Mouse (Mus musculus) stomach, postnatal 0 days (tissue): ENCODE measurements around the gene Pabpn1l. TPM values are rescaled to one million over a fixed set of nuclear protein-coding genes. Genes with fewer than 3 reads are reported as not detected.
"Not testable (repeated sequence)": the region's sequence is repeated elsewhere in the genome, so short reads cannot be mapped to it uniquely, and the experiment has no call there.

ENCODE experiments used
- ATAC-seq: fragments of 200-750 bp; cut with Nextera tagmentation; 2 replicates; pipeline ENCODE4 v1.8.0; 2017; ENCODE audit not compliant: low FRiP score, low TSS enrichment
- DNase-seq: peaks from one replicate; pipeline ENCODE4 v3.0.0-alpha.2; 2016; ENCODE audit warnings: low spot score
- H3K27ac ChIP-seq: fragments of 300-500 bp; sonication (generic); replicated peaks from 2 replicates; pipeline ENCODE4 v1.5.1; 2014; ENCODE audit warnings: mild to moderate bottlenecking, control low read depth
- H3K27me3 ChIP-seq: fragments of 300-500 bp; sonication (generic); 2 replicates; pipeline ENCODE4 v1.6.1; 2014; ENCODE audit warnings: low read length; ENCODE audit not compliant: control insufficient read depth, insufficient read depth
- H3K36me3 ChIP-seq: fragments of 300-500 bp; sonication (generic); 2 replicates; pipeline ENCODE4 v1.6.1; 2014; ENCODE audit warnings: low read length, mixed read lengths; ENCODE audit not compliant: control insufficient read depth, insufficient read depth
- H3K4me1 ChIP-seq: fragments of 300-500 bp; sonication (generic); replicated peaks from 2 replicates; pipeline ENCODE4 v1.6.1; 2014; ENCODE audit warnings: antibody characterized with exemption; ENCODE audit not compliant: control insufficient read depth, insufficient read depth
- H3K4me2 ChIP-seq: fragments of 300-500 bp; sonication (generic); replicated peaks from 2 replicates; pipeline ENCODE4 v1.6.1; 2014; ENCODE audit warnings: low read depth, mild to moderate bottlenecking, control low read depth, moderate library complexity
- H3K4me3 ChIP-seq: fragments of 300-500 bp; sonication (generic); 2 replicates; pipeline ENCODE4 v1.5.1; 2014; ENCODE audit warnings: low read depth, low read length, control low read depth
- H3K9ac ChIP-seq: fragments of 300-500 bp; sonication (generic); 2 replicates; pipeline ENCODE4 v1.6.1; 2014; ENCODE audit warnings: mild to moderate bottlenecking, low read length, control low read depth, mixed read lengths
- H3K9me3 ChIP-seq: fragments of 300-500 bp; sonication (generic); 2 replicates; pipeline ENCODE4 v1.6.1; 2016; ENCODE audit warnings: low read length; ENCODE audit not compliant: control insufficient read depth
- CTCF ChIP-seq: IDR thresholded peaks from 2 replicates; pipeline ENCODE4 v1.5.1; 2016; ENCODE audit warnings: antibody characterized with exemption, low read depth, mild to moderate bottlenecking, moderate library complexity
- EP300 ChIP-seq: optimal IDR thresholded peaks from 2 replicates; pipeline ENCODE3; 2016; ENCODE audit warnings: antibody characterized with exemption
- WGBS: fragments of 180-500 bp; shearing (Covaris S2); extraction: QIAGEN DNeasy Blood & Tissue Kit; methylation state at CpG from one replicate; pipeline ENCODE4 v1.1.7; 2014; 5-methylcytosine and 5-hydroxymethylcytosine counted together
- polyA plus RNA-seq: library from polyadenylated mRNA; unstranded; fragments of >200 nt; fragmentation: Nextera tagmentation; extraction: Ambion mirVana; gene quantifications from 2 replicates; pipeline ENCODE4 v1.2.1, GENCODE M21; 2015

Pabpn1l gene
- polyA plus RNA-seq, 1 experiment from 2014 or later: 0.08 TPM

GRCm38 (mm10) chr8:122575286-122575685 lies 47.3 kb downstream of the Pabpn1l start:
- DNase-seq (peak; percentile 47), ATAC-seq (peak; percentile 6; the same call in 1 of the 2 replicates)
- WGBS: 54% methylated on average over 8 of the region's 8 CpGs
- H3K9ac ChIP-seq: no peak overlapping the region
- H3K4me2 ChIP-seq: peak overlapping the region; percentile 69
- H3K36me3 ChIP-seq: peaks cover 11% of the 10 kb centered on the region
- no peaks in the 10 kb centered on the region for H3K27me3 ChIP-seq
- TF ChIP-seq CTCF: no peak
- no peak for TF ChIP-seq EP300
- no peaks in the 10 kb centered on the region for H3K9me3 ChIP-seq
- peaks cover 6% of the 10 kb centered on the region; the same call in 1 of the 2 replicates for H3K4me1 ChIP-seq
- peak overlapping the region; percentile 57; the same call in 1 of the 2 replicates for H3K4me3 ChIP-seq
- peak overlapping the region; percentile 71 for H3K27ac ChIP-seq

GRCm38 (mm10) chr8:122574667-122575251 lies 47.8 kb downstream of the Pabpn1l start:
- TF ChIP-seq CTCF: no peak
- no peak for TF ChIP-seq EP300
- Histone ChIP-seq H3K4me1 (peaks cover 6% of the 10 kb centered on the region; the same call in 1 of the 2 replicates), H3K27me3 (no peaks in the 10 kb centered on the region), H3K4me2 (peak overlapping the region; percentile 69; the same call in 1 of the 2 replicates), H3K9ac (no peak overlapping the region), H3K36me3 (peaks cover 11% of the 10 kb centered on the region), H3K27ac (peak overlapping the region; percentile 71), H3K9me3 (no peaks in the 10 kb centered on the region), H3K4me3 (no peak overlapping the region)
- ATAC-seq: peak; percentile 65
- peak; percentile 76 for DNase-seq
- 37% methylated on average over 10 of the region's 10 CpGs for WGBS

- peaks cover 11% of the 10 kb centered on the region for H3K36me3 ChIP-seq
- no peak overlapping the region for H3K9ac ChIP-seq
- DNase-seq: no peak
- H3K4me2 ChIP-seq: no peak overlapping the region
- no peaks in the 10 kb centered on the region for H3K9me3 ChIP-seq
- 39% methylated on average over 3 of the region's 3 CpGs for WGBS
- no peak for ATAC-seq
- H3K27me3 ChIP-seq: no peaks in the 10 kb centered on the region
- H3K4me1 ChIP-seq: peaks cover 6% of the 10 kb centered on the region; the same call in 1 of the 2 replicates
- H3K27ac ChIP-seq: peak overlapping the region; percentile 53
- no peak overlapping the region for H3K4me3 ChIP-seq
- TF ChIP-seq EP300 (no peak), CTCF (no peak)
Measured at GRCm38 (mm10) chr8:122574264-122574663, 48.3 kb downstream of the Pabpn1l start.

GRCm38 (mm10) chr8:122573577-122573976 lies 49.0 kb downstream of the Pabpn1l start:
- Histone ChIP-seq H3K4me3 (no peak overlapping the region), H3K36me3 (peaks cover 11% of the 10 kb centered on the region), H3K9me3 (no peaks in the 10 kb centered on the region), H3K27me3 (no peaks in the 10 kb centered on the region), H3K4me1 (peaks cover 6% of the 10 kb centered on the region; the same call in 1 of the 2 replicates), H3K27ac (no peak overlapping the region), H3K9ac (no peak overlapping the region), H3K4me2 (no peak overlapping the region)
- TF ChIP-seq CTCF (no peak), EP300 (no peak)
- ATAC-seq (no peak), DNase-seq (no peak)
- WGBS: 55% methylated on average over 9 of the region's 9 CpGs

- not testable (repeated sequence) for H3K27ac ChIP-seq, H3K27me3 ChIP-seq, ATAC-seq, H3K4me1 ChIP-seq, H3K9ac ChIP-seq, H3K4me2 ChIP-seq, DNase-seq, H3K4me3 ChIP-seq, H3K9me3 ChIP-seq
- H3K36me3 ChIP-seq: peaks cover 11% of the 10 kb centered on the region
- WGBS: 52% methylated on average over 4 of the region's 4 CpGs
Measured at GRCm38 (mm10) chr8:122573176-122573575, 49.4 kb downstream of the Pabpn1l start.

- no peak for ATAC-seq
- DNase-seq: no peak
Measured at GRCm38 (mm10) chr8:122572751-122573150, 49.8 kb downstream of the Pabpn1l start.

More at GRCm38 (mm10) chr8:122572751-122573150, 49.8 kb downstream of the Pabpn1l start:
- Histone ChIP-seq H3K36me3 (peaks cover 11% of the 10 kb centered on the region), H3K4me1 (peaks cover 6% of the 10 kb centered on the region; the same call in 1 of the 2 replicates), H3K9ac (no peak overlapping the region), H3K4me3 (no peak overlapping the region), H3K27me3 (no peaks in the 10 kb centered on the region), H3K27ac (no peak overlapping the region), H3K9me3 (no peaks in the 10 kb centered on the region), H3K4me2 (no peak overlapping the region)
- no peak for TF ChIP-seq CTCF
- TF ChIP-seq EP300: no peak
- WGBS: 78% methylated on average over 3 of the region's 3 CpGs
